ENCODE assay signal across 9 mouse cellular contexts in genomic region chr19:14635213-14635928, GRCm38 (mm10). TPM values are rescaled to one million over a fixed set of nuclear protein-coding genes. Genes with fewer than 3 reads are reported as not detected.
DNase-seq lines count a peak whose midpoint lies in the region; ATAC-seq and TF ChIP-seq lines count a peak whose summit lies in the region.
"Had no signal": no experiment of that assay in that cellular context is flagged by ENCODE, and none has a peak within 500 bp of the region (broad histone marks: within the 10 kb centered on the region; RNA-seq: fewer than 3 reads in every experiment).

No protein-coding gene starts in this region.

- TF ChIP-seq CTCF in E14TG2a.4 (conservative IDR thresholded peaks at IDR 0.05; ENCODE audit: low read length) = no peak

- no peak overlapping the region for H3K4me3 ChIP-seq in heart, embryonic 11.5 days (ENCODE audit: low read depth, low read length)
- H3K4me3 ChIP-seq in E14TG2a.4 (replicated peaks; ENCODE audit: low read length) = peak overlapping the region; percentile 39
- no peak overlapping the region for H3K4me3 ChIP-seq in embryonic facial prominence, embryonic 12.5 days

- H3K4me1 ChIP-seq in heart, embryonic 11.5 days (ENCODE audit: control insufficient read depth, insufficient read depth, low read length) = no peaks in the 10 kb centered on the region
- peaks cover 29% of the 10 kb centered on the region for H3K4me1 ChIP-seq in E14TG2a.4 (replicated peaks; ENCODE audit: low read depth, low read length)
- H3K4me1 ChIP-seq in embryonic facial prominence, embryonic 12.5 days = peaks cover 9% of the 10 kb centered on the region; the same call in 1 of the 2 replicates

- H3K9ac ChIP-seq in heart, embryonic 11.5 days (ENCODE audit: low read depth, low read length) = no peak overlapping the region
- no peak overlapping the region for H3K9ac ChIP-seq in embryonic facial prominence, embryonic 12.5 days

- no peak for ATAC-seq in heart, embryonic 11.5 days (replicated peaks; ENCODE audit: insufficient number of reproducible peaks, low FRiP score, low TSS enrichment)
- no peak for ATAC-seq in embryonic facial prominence, embryonic 12.5 days (ENCODE audit: insufficient number of reproducible peaks, insufficient read depth, low FRiP score, low TSS enrichment)

- no peaks in the 10 kb centered on the region for H3K36me3 ChIP-seq in heart, embryonic 11.5 days (ENCODE audit: control insufficient read depth, insufficient read depth, low read length)
- H3K36me3 ChIP-seq in E14TG2a.4 (ENCODE audit: insufficient read depth, low read length) = no peaks in the 10 kb centered on the region
- H3K36me3 ChIP-seq in embryonic facial prominence, embryonic 12.5 days = no peaks in the 10 kb centered on the region

- H3K4me2 ChIP-seq in heart, embryonic 11.5 days = no peak overlapping the region
- peak overlapping the region; percentile 21 for H3K4me2 ChIP-seq in embryonic facial prominence, embryonic 12.5 days (replicated peaks)

- 36% methylated on average over 10 of the region's 10 CpGs for WGBS in heart, embryonic 11.5 days (ENCODE audit: insufficient replicate concordance)
- 25% methylated on average over 10 of the region's 10 CpGs for WGBS in embryonic facial prominence, embryonic 12.5 days

- no peak overlapping the region for H3K27ac ChIP-seq in heart, embryonic 11.5 days (ENCODE audit: low read depth, low read length)
- H3K27ac ChIP-seq in embryonic facial prominence, embryonic 12.5 days = no peak overlapping the region

- DNase-seq in heart, adult 11 months = peak; percentile 93
- peak; percentile 46 to 60 for DNase-seq in kidney, postnatal 4 days
- DNase-seq in T-cell, adult 2 months (ENCODE audit: low spot score) = no peak
- no peak for DNase-seq in gastrocnemius, postnatal 14 days
- DNase-seq in adrenal gland, postnatal 25 days = no peak

- intact Hi-C loops in gastrocnemius, postnatal 14 days (cut with DNase I; ENCODE audit: low total_unique reads) = no loop called here

- H3K27me3 ChIP-seq in heart, embryonic 11.5 days (ENCODE audit: control insufficient read depth, insufficient read depth, low read length) = no peaks in the 10 kb centered on the region
- no peaks in the 10 kb centered on the region for H3K27me3 ChIP-seq in E14TG2a.4 (ENCODE audit: insufficient read depth, low read length)
- no peaks in the 10 kb centered on the region for H3K27me3 ChIP-seq in embryonic facial prominence, embryonic 12.5 days
- H3K27me3 ChIP-seq: CH12.LX had no signal

- H3K9me3 ChIP-seq in heart, embryonic 11.5 days (replicated peaks; ENCODE audit: control insufficient read depth, low read length) = no peaks in the 10 kb centered on the region
- H3K9me3 ChIP-seq in E14TG2a.4 (ENCODE audit: low read length) = peaks cover 21% of the 10 kb centered on the region
- H3K9me3 ChIP-seq in embryonic facial prominence, embryonic 12.5 days = no peaks in the 10 kb centered on the region

RNA-seq across cellular contexts. Expression of gene Tle4, which starts 37.5 kb away (rescaled TPM):
- 9.4 and 9.7 TPM in 2 replicates for polyA plus RNA-seq in heart, embryonic 11.5 days (2014; fragmentation: Nextera tagmentation; extraction: Ambion mirVana)
- 27.2 and 30.8 TPM in 2 replicates for polyA plus RNA-seq in embryonic facial prominence, embryonic 12.5 days (2016; fragmentation: Nextera tagmentation; extraction: Ambion mirVana)
- 10 to 100 TPM; 14.6 to 25.9 TPM for total RNA-seq in gastrocnemius, postnatal 14 days (2021)
- 9.2 and 11.0 TPM in 2 replicates for total RNA-seq in adrenal gland, postnatal 25 days (2021)

Comparison
In these comparisons a context has a peak if more than half of its experiments do, and no peak if none do; other contexts are left out.
1. DNase-seq: peak in heart, adult 11 months (single experiment) and kidney, postnatal 4 days (2 of 2); none in T-cell, adult 2 months (single experiment), gastrocnemius, postnatal 14 days (single experiment) and adrenal gland, postnatal 25 days (single experiment).